Mouse (Mus musculus) embryonic fibroblast, embryonic 13.5 days (primary cell): ENCODE data around the gene Tmem200b.

Source experiments
- CTCF ChIP-seq: IDR thresholded peaks from 2 replicates; pipeline ENCODE4 v1.5.1; 2011; ENCODE audit warnings: mild to moderate bottlenecking, control low read depth, low read length, moderate library complexity, borderline replicate concordance; ENCODE audit not compliant: insufficient read depth
- POLR2A ChIP-seq: IDR thresholded peaks from 2 replicates; pipeline ENCODE4 v1.6.1; 2011; ENCODE audit warnings: low read depth, mild to moderate bottlenecking, control low read depth, low read length, moderate library complexity

DNA sequence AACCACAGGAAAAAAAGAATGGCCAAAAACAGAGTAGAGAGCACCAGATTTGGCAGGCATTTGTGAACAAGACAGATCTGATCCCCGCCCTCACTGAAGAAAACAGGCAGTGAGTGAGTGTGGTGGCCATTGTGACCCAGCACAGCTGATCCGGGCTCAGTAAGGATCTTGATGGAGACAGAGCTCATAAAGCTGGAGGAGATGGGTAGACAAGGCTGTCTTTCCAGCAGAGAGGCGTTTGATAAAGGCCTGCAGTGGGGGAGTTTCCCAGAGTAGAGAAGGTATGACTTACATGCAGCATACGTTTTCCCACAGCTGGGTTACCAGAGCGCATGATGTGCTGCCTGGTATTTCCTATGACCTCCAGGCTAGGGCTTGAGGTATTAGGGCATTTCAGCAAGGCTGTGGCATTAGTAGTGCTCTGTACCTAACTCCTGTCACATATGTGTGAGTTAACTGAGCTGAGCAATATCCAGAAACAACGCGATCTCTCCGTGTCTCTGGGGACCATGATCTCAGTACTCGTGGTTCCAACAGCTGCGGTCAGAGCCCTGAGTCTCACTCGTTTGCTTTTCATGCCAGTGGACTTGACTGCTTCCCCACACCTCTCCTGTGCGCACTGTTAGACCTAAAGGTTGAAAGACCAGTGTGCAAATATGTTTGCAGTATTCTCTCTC is 22.9 kb upstream of the Tmem200b start:
- TF ChIP-seq CTCF (no peak), POLR2A (no peak)
